Comparison of ENCODE assay signal across 22 mouse cellular contexts in the genomic region with DNA sequence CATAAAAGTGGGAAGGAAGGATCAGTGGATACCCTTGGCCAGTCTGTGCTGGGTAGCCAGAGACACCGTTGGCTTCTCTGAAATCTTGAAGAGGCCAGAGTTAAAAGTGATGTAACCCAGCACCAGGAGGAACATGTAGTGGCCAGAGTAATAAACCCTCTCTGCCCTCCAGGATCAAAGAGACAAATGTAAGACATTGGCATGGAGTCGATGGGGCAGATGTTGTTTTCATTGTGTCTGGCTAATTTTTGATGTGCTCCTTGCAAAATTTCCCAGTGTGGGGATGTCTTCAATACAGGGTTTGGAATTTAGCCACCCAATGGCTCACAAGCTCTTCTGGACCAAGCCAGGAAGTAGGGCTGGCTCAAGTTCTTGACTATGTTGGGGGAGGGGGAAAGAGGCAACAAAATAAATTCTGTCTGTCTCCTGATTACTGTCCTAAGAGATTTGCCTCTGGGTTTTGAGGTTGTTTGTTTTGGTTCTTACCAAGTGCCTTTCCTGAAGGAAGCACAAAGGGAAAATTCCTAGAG. TPM values are rescaled to one million over a fixed set of nuclear protein-coding genes. Genes with fewer than 3 reads are reported as not detected.
DNase-seq lines count a peak whose midpoint lies in the region; ATAC-seq and TF ChIP-seq lines count a peak whose summit lies in the region.
"Had no signal": no experiment of that assay in that cellular context is flagged by ENCODE, and none has a peak within 500 bp of the region (broad histone marks: within the 10 kb centered on the region; RNA-seq: fewer than 3 reads in every experiment).

No protein-coding gene starts in this region.

- ATAC-seq in kidney, postnatal 0 days (replicated peaks; ENCODE audit: low FRiP score, low read depth) = no peak
- ATAC-seq: forebrain, embryonic 13.5 days; hindbrain, postnatal 0 days; liver, embryonic 12.5 days had no signal

- H3K9ac ChIP-seq in kidney, postnatal 0 days (ENCODE audit: low read depth, low read length) = no peak overlapping the region
- H3K9ac ChIP-seq: embryonic facial prominence, embryonic 15.5 days; forebrain, embryonic 13.5 days; liver, embryonic 12.5 days; midbrain, embryonic 12.5 days had no signal

- H3K36me3 ChIP-seq in kidney, postnatal 0 days (ENCODE audit: insufficient read depth, low read length) = no peaks in the 10 kb centered on the region
- H3K36me3 ChIP-seq: embryonic facial prominence, embryonic 15.5 days; liver, embryonic 12.5 days; midbrain, embryonic 12.5 days had no signal

- peak; percentile 92 for DNase-seq in heart, adult 11 months
- DNase-seq in heart, postnatal 4 days = no peak
- peak; percentile 50 for DNase-seq in kidney, postnatal 0 days (ENCODE audit: low spot score)
- no peak for DNase-seq in kidney, adult 8-10 months
- DNase-seq in heart, postnatal 10 days = peak; percentile 29 to 44
- DNase-seq in skeletal muscle tissue, adult 2 months (ENCODE audit: low read depth, low spot score) = peak; percentile 46
- no peak for DNase-seq in T-cell, adult 2 months (ENCODE audit: low spot score)
- DNase-seq: adrenal gland, postnatal 14 days; B cell, adult 2 months; cerebellum, adult 8-10 months; spleen, adult 18-20 months; thymus, postnatal 25 days had no signal

- intact Hi-C loops in heart, postnatal 10 days (cut with DNase I) = no loop called here

- no peak overlapping the region for H3K27ac ChIP-seq in kidney, postnatal 0 days
- H3K27ac ChIP-seq: embryonic facial prominence, embryonic 15.5 days; forebrain, embryonic 13.5 days; hindbrain, postnatal 0 days; liver, embryonic 12.5 days; macrophage; midbrain, embryonic 12.5 days had no signal

- no peaks in the 10 kb centered on the region for H3K9me3 ChIP-seq in kidney, postnatal 0 days (replicated peaks; ENCODE audit: low read length)
- H3K9me3 ChIP-seq: embryonic facial prominence, embryonic 15.5 days; forebrain, embryonic 13.5 days; liver, embryonic 12.5 days; midbrain, embryonic 12.5 days had no signal

- no peaks in the 10 kb centered on the region for H3K4me1 ChIP-seq in kidney, postnatal 0 days (replicated peaks; ENCODE audit: insufficient read depth, low read length)
- H3K4me1 ChIP-seq: forebrain, embryonic 13.5 days; liver, embryonic 12.5 days; midbrain, embryonic 12.5 days had no signal

- WGBS in kidney, postnatal 0 days = 31% methylated on average over 2 of the region's 2 CpGs

- H3K27me3 ChIP-seq in kidney, postnatal 0 days (ENCODE audit: insufficient read depth, low read length) = no peaks in the 10 kb centered on the region
- H3K27me3 ChIP-seq: embryonic facial prominence, embryonic 15.5 days; forebrain, embryonic 13.5 days; liver, embryonic 12.5 days had no signal

- TF ChIP-seq CTCF in kidney, postnatal 0 days (IDR thresholded peaks at IDR 0.05; ENCODE audit: low read depth) = no peak

- H3K4me2 ChIP-seq in kidney, postnatal 0 days (ENCODE audit: low read length) = peak overlapping the region; percentile 4; the same call in 1 of the 2 replicates
- H3K4me2 ChIP-seq: embryonic facial prominence, embryonic 15.5 days; forebrain, embryonic 13.5 days; liver, embryonic 12.5 days; midbrain, embryonic 12.5 days had no signal

- H3K4me3 ChIP-seq in kidney, postnatal 0 days (replicated peaks; ENCODE audit: low read depth, low read length) = no peak overlapping the region
- H3K4me3 ChIP-seq: embryonic facial prominence, embryonic 15.5 days; forebrain, embryonic 13.5 days; liver, embryonic 12.5 days; midbrain, embryonic 12.5 days had no signal

RNA-seq across cellular contexts. Expression of gene Ube2u, which starts 49.2 kb away (rescaled TPM):
- total RNA-seq in heart, postnatal 4 days (2021) = under 1 TPM; 0.31 to 0.36 TPM
- polyA plus RNA-seq in kidney, postnatal 0 days (2015; fragmentation: Nextera tagmentation; extraction: Ambion mirVana) = 1.6 and 1.8 TPM in 2 replicates
- total RNA-seq in heart, postnatal 10 days (2021) = not detected
- total RNA-seq: adrenal gland, postnatal 14 days; heart, postnatal 14 days; hindbrain, postnatal 0 days; layer of hippocampus, postnatal 25 days; left cerebral cortex, postnatal 36 days had no signal
- polyA plus RNA-seq: large intestine, adult 2 months; macrophage had no signal

Comparison
In these comparisons a context has a peak if more than half of its experiments do, and no peak if none do; other contexts are left out.
1. DNase-seq: peak in heart, adult 11 months (single experiment), kidney, postnatal 0 days (single experiment), heart, postnatal 10 days (2 of 2) and skeletal muscle tissue, adult 2 months (single experiment); none in heart, postnatal 4 days (single experiment), kidney, adult 8-10 months (0 of 2) and T-cell, adult 2 months (single experiment).